Mouse (Mus musculus) liver, adult (tissue): ENCODE results near the gene Foxo3.

Source experiments
- GATA4 ChIP-seq: IDR thresholded peaks from 2 replicates; pipeline ENCODE4 v1.6.1; 2014; ENCODE audit warnings: mild to moderate bottlenecking, low read length; ENCODE audit not compliant: insufficient replicate concordance

The Foxo3 gene

DNA sequence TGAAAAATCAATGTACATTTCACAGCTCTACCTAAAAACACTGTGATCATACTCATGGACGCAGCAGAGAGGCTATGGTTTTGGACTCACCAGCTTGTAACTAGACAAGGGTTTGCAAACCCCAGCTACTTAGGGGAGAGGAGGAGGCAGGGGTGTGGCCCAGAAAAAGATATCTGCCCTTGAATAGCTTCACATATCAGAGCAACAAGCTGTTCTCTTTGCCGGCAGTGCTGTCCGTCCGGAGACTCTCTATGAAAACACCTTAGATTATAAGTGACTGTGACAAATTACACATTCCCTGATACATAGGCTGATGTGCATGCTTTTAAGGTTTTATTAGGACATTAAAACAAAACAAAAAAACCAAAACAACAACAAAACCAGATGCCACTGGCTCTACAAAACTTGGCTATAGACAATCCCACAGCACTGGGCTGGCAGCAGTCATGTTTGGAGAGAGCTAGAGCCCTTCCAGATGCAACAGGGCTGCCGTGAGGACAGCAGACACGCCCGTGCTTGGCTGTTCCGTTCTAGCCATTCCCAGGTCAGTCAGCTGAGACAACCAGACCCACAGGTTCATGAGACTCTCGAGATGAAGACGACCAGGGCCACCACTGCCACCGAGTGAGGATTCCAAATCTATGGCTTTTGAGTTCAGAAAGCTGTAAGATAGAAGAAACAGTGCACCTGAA, 29.3 kb downstream of the Foxo3 start:
- TF ChIP-seq GATA4: no peak

DNA sequence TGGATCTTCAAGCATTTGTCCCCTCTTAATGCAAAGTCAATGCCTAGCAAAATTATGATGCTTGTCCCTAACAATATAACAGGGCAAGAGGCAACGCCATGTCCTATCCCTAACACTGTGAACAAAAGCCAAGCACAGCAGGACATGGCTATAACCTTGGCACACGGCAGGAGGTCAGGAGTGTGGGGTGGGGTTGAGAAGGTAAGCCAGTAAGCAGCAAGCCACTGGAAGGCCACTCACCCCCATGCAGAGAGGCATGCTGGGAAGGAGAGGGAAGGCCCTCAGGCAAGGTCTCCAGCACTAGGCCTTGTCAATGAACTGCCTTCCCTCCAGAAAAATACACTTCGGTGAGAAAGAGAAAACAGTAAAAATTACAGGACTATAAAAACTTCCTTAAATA, 30.1 kb downstream of the Foxo3 start:
- no peak for TF ChIP-seq GATA4

DNA sequence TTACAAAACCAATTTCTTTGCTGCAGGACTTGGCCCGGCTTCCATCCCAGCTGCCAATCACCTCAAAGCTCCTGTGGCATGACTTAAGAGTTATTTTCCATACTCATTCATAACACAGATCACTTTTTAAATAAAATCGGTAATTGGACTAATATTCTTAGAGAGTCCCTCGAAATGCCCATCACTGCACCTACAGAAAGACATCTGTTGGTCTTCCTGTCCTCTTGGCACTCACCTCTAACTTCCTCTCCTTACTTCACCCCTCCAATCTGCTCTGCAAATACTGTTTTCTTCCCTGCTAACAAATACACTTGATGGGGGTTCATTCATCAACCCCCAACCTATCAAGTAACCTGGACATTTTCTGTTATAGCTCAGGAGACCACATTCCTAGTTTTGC, 30.9 kb downstream of the Foxo3 start:
- no peak for TF ChIP-seq GATA4

DNA sequence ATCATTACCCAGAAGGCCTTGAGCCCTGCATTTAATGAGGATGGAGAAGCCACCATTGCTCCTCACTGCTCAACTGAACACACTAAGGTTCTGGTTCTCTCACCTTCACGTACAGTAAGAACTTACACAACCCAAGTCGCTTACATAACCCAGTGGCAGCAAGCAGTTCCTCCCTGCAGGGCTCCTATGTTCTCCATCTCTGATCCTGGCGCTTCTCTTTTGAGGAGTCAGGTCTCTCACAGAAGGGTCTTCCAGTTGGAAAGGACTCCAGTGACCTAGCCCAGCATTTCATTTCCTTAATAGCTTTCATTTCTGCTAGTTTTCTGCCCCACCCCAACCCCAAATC, 31.3 kb downstream of the Foxo3 start:
- TF ChIP-seq GATA4: no peak

DNA sequence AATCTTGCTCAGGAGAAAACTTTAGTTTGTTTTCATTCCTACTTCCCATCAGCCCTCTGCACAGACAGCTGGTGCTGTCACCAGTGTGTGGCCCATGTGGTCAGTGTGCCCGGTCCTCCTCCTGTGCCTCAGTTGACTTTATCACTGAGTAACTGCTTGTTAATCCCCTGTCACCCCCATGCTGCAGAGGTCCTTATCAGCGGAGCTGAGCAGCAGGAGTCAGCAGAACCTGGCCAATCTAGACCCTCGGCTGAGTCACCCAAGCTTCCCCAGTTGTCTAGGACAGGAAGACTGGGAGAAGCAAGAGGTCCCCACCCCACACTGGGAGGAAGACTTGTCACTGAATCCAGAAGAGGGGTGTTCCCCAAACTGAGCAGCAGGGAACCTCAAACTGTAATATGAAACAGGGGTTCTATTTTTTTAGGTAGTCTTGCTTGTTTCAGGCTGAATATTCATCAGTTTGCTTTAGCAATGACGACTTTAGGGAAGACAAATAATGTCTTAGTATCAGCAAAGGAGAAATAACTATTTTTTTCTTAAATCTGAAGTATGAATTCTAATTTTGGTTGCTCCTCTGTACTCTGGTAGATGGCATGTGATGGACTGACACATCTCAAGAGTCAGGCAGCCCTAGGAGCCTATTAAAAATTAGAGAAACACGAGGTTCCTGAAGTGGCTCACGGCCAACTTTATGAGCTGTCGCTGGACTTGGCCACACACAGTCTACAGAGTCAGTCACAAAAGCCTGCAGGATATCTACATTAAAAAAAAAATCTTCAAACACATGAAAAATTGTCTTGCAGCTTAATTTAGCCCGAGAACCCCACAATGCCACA, 31.9 kb downstream of the Foxo3 start:
- TF ChIP-seq GATA4: no peak

DNA sequence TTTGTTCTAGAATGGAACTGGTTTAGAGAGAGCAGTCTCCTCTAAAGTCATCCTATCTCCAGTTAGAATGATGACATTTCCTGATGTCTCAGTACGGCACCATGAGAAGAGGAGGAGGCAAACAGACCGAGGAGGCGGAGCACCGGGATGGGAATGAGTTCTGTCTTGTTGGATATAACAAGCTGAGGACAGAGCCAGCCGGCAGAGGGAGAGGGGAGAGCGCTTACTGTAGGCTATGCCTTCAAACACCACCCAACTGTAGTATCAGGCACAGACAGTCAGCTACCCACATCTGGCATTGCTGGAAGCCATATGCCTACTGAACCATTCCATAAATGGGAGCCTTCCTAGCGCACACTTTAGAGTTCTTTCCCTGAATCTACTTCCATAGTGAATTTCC, 32.6 kb downstream of the Foxo3 start:
- TF ChIP-seq GATA4: no peak

DNA sequence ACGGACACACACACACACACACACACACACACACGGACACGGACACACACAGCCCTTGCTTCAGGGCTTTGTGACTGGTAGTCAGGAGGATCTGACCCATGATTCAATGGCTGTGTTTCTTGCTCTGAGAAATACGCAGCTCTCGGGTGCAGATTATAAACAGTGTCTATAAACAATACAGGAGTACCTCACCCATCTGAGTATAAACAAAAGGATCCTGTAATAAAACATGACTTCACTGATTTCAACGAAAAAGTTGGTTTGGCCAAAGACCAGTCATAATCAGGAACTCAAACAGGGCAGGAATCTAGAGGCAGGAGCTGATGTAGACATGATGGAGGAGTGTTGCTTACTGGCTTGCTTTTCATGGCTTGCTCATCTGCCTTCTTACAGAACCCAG, 34.1 kb downstream of the Foxo3 start:
- no peak for TF ChIP-seq GATA4

DNA sequence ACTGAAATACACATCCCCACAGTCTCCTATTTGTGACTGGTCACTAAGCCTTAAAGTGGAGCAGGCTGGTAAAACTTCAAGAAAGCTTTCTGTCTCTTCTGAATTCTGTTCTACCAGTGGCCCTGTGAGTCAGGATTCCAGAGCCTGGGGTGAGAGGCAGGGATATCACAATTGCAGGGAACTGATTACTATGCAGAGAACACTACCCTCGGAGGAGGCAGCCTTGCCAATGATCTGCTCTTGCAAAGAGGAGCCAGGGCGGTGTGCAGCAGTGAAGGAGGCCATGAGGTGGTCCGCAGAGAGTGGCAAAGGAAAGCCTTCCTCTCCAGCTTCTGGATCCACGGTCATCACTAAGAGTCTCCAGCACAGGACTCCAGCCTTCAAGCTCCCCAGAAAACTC, 34.8 kb downstream of the Foxo3 start:
- no peak for TF ChIP-seq GATA4

DNA sequence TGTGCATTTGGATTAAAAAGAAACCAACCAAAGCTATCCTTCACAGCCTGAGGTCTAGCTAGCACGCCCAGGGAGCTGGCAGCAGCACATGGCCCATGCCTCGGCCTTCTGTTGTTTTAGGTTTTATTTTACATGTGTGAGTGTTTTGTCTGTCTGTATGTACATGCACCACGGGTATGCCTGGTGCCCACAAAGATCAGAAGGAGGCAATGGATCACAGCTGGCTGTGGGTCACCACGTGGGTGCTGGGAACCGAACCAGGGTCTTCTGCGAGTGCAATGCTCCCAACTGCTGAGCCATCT, 36.8 kb downstream of the Foxo3 start:
- TF ChIP-seq GATA4: no peak

DNA sequence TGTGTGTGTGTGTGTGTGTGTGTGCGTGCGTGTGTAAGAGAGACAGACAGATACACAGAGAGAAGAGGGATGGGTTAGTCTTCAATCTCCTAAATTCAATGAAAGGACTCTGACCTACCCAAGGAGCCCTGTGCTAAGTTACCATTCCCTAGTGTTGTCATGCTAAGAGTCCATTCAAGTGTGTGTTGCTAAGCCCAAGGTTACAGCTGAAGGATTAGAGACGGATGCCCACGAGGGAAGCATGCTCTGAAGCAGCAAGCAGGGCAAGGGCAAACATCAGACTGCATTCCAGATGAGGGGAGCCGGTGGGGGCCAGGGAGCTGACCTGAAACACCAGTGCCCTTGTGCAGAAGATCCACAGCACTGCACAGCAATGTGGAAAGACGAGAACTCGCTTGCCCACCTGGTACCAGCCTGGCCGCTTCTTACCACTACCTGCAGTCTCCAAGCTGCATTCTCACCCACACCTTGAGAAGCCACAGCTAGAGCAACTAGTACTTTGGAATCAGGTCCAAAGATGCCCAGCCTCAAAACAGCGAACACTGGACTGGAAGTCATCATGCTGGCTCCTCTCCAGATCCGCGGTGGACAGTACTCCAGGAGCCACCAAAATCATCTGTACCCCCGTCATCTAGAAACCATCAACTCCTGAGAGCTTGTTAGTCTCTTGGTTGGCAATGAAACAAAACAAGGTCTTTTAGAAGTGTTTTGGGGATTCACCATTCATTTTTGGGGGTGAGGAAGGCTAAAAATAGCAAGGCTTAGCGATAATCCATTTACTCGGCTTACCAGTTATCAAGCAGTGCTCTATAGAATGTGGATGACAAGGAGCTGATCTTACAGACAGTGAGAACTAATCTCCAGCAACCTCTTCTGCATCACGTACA, 37.4 kb downstream of the Foxo3 start:
- no peak for TF ChIP-seq GATA4

DNA sequence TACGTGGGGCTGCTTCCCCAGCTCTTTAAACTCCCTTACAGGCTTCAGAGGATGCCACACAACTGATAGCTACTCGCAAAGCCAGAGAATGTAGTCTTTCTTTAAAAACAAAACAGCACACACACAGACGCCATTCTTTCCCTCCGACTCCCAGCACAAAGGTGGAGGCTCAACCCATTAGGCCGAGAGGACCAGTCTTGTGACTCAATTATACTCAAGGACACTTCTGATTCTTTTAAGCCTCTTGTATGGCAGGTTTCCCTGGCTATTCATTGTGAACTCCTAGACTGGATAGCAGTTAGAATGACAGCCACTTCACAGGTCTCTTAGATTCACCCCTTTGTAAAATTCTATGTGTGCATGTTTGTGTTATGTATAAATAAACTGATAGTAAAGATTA, 38.3 kb downstream of the Foxo3 start:
- no peak for TF ChIP-seq GATA4

DNA sequence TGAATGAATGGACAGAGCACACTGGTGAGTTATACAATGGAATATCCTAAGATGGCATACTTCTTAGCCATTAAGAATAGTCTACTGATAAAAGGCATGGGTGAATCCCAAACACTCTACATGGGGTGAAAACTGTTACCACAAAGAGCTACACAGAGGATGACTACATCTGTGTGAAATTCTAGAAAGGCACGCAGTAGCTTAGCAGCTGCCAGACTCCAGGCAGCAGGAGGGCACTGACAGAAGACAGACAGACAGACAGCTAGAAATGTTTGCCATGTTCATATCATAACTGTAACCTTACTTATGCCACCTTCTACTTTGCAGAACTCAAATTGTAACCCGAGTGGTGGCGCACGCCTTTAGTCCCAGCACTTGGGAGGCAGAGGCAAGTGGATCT, 39.0 kb downstream of the Foxo3 start:
- no peak for TF ChIP-seq GATA4

DNA sequence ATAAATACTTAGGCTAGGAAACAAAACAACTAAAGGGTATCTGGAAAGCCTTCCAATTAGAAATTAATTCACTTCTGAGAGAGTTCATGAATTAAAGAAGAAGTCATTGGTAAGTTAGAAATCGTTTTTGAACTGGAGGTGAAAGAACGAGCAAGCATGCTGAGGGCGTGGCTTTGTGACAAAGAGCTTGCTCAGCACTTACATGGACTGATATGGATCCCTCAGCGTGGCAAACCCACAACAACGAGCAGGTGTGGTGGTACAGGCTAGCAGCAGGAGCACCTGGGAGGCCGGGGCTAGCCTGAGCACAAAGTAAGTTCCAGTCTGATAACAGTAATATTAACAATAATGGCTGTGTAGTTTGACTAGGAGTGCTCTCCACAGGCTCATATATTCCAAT, 41.2 kb downstream of the Foxo3 start:
- TF ChIP-seq GATA4: no peak

DNA sequence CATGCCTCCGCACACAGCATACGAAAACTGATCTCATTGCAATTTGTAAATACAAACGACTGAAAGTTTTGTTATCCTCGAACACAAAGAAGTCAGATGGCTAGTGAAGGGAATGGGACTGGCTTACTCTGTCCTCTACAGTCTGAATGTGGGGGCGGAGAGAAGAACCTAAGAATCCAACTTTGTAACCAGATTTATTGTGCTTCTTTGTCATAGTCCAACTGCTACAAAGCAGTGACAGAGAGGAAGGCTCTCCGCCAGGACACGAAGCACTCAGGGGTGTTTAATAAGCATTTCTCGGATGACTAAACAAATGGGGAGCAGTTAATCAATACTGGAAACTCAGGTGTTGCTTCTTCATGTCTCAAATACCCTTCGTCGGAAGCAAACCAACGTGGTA, 43.6 kb downstream of the Foxo3 start:
- no peak for TF ChIP-seq GATA4

DNA sequence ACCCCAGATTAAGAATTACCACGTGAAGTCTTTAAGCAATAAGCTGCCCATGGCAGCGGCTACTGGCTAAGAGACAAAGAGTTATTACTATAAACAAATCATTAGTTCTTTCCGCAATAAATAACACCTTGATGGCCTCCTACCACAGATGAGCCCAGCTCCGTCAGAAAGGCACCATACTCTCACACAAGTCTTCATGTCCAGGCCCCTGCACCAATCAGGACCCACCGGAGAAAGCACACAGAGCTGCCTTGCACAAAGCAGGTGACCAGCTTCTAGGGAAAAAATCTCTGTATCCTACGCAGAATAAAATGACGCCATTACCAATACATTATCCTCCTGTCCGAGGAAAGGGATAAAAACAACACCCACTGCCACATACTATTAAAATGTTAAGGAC, 44.7 kb downstream of the Foxo3 start:
- TF ChIP-seq GATA4: no peak

DNA sequence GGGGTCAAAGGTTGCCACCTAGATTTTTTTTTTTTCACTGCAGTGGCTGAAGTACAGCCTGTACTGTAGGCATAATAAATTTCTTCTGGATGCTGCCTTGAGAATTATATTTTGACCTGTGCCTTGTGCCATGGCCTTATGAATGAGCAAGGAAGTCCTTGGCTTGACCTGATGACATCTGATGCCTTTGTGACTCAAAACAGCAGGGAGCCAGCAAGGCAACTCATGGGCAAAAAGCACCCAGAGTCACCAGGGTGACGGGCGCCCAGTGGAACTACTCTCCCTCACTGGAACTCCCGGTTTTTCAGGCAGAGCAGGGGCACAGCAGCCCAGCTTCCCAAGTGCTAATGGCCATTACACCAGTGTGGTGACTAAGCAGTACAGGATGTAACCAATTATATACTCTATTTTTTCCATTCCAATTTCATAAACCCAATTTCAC, 45.4 kb downstream of the Foxo3 start:
- TF ChIP-seq GATA4: no peak
